In the genomic region with DNA sequence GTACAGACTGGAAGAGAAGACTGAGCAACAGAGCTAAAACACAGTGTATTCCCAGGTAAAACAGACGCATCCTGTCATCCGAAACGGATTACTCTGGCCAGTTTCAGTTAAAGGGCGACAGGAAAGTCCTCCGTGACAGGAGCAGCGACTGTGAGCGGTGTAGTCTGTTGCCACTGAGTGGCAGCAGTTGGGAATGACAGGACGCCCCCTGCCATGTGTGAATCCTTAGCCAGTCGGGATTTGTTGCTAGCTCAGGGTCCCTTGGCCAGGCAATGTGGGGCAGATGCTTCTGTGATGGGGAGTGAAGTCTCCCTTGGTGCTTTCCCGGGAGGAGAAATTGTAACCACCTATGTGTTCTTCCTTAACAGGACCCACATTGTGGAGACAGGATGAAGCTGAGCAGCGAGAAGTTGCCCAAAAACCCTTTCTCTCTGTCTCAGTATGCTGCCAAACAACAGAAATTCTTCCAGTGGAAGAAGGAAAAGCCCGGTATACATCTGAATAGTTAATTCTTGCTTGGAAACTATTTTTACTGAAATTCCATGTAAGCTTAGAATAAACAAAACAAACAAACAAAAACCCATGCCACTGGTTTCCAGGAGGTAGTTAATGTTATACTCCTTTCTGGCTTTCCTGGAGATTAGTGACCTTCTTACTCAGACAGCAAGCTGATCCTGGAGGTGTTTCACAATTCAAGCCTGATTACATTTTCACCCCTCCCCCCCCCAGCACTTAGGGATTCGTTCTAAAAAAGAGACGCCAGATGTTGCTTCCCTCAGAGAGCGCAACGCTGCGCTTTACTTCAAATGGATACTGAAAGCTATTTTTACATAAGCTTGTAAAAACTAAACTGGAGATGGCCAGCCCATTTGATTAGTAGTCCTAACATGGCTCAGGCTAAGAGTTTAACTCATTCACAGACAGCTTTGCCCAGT, we compare ENCODE assay signal across 8 mouse cellular contexts. TPM values are rescaled to one million over a fixed set of nuclear protein-coding genes. Genes with fewer than 3 reads are reported as not detected.
A peak's percentile ranks its signal among the peaks of the same experiment; 100 is the strongest.
DNase-seq lines count a peak whose midpoint lies in the region; ATAC-seq and TF ChIP-seq lines count a peak whose summit lies in the region.

No protein-coding gene starts in this region.

- peak overlapping the region; percentile 39 for H3K4me2 ChIP-seq in embryonic facial prominence, embryonic 12.5 days (replicated peaks)
- H3K4me2 ChIP-seq in midbrain, embryonic 12.5 days (replicated peaks), result peak overlapping the region; percentile 41

- no peaks in the 10 kb centered on the region for H3K27me3 ChIP-seq in embryonic facial prominence, embryonic 12.5 days
- no peaks in the 10 kb centered on the region for H3K27me3 ChIP-seq in hindbrain, embryonic 10.5 days (ENCODE audit: insufficient read depth, poor library complexity, severe bottlenecking)
- H3K27me3 ChIP-seq in midbrain, embryonic 12.5 days, result no peaks in the 10 kb centered on the region

- H3K4me3 ChIP-seq in layer of hippocampus, adult 2 months, result peak overlapping the region; percentile 38
- H3K4me3 ChIP-seq in embryonic facial prominence, embryonic 12.5 days, result no peak overlapping the region
- H3K4me3 ChIP-seq in hindbrain, embryonic 10.5 days, result peak overlapping the region; percentile 29
- no peak overlapping the region for H3K4me3 ChIP-seq in midbrain, embryonic 12.5 days

- H3K4me1 ChIP-seq in embryonic facial prominence, embryonic 12.5 days, result peaks cover 8% of the 10 kb centered on the region; the same call in 1 of the 2 replicates
- H3K4me1 ChIP-seq in hindbrain, embryonic 10.5 days (replicated peaks), result peaks cover 13% of the 10 kb centered on the region
- peaks cover 8% of the 10 kb centered on the region; the same call in 1 of the 2 replicates for H3K4me1 ChIP-seq in midbrain, embryonic 12.5 days

- intact Hi-C loops in left cerebral cortex, postnatal 4 days (cut with DNase I), result no loop called here

- 9% methylated on average over 17 of the region's 17 CpGs for WGBS in embryonic facial prominence, embryonic 12.5 days
- 24% methylated on average over 17 of the region's 17 CpGs for WGBS in hindbrain, embryonic 10.5 days
- 12% methylated on average over 17 of the region's 17 CpGs for WGBS in midbrain, embryonic 12.5 days

- no peak for DNase-seq in layer of hippocampus, adult 2 months (ENCODE audit: low spot score in 2 of 2)
- no peak for DNase-seq in layer of hippocampus, adult 11-12 months (ENCODE audit: low spot score)
- DNase-seq in hindbrain, embryonic 10.5 days (ENCODE audit: low spot score), result peak; percentile 27
- DNase-seq in left cerebral cortex, postnatal 4 days, result peak; percentile 44
- no peak for DNase-seq in c-Kit-positive CD71-positive TER-119-positive erythroid progenitor cells, embryonic 14.5 days (ENCODE audit: low spot score)
- DNase-seq in thymus, postnatal 36 days, result no peak

- no peaks in the 10 kb centered on the region for H3K9me3 ChIP-seq in embryonic facial prominence, embryonic 12.5 days
- H3K9me3 ChIP-seq in hindbrain, embryonic 10.5 days, result no peaks in the 10 kb centered on the region
- H3K9me3 ChIP-seq in midbrain, embryonic 12.5 days, result no peaks in the 10 kb centered on the region

- peak overlapping the region; percentile 24; the same call in 1 of the 2 replicates for H3K27ac ChIP-seq in layer of hippocampus, adult 2 months
- no peak overlapping the region for H3K27ac ChIP-seq in embryonic facial prominence, embryonic 12.5 days
- 0 out of 2 replicates have a peak overlapping the region, but pooled peaks have one; percentile 4 for H3K27ac ChIP-seq in hindbrain, embryonic 10.5 days
- no peak overlapping the region for H3K27ac ChIP-seq in midbrain, embryonic 12.5 days (replicated peaks)

- ATAC-seq in embryonic facial prominence, embryonic 12.5 days (ENCODE audit: insufficient number of reproducible peaks, insufficient read depth, low FRiP score, low TSS enrichment), result 0 out of 2 replicates have a peak, but pooled peaks have one; percentile 6
- 0 out of 2 replicates have a peak, but pooled peaks have one; percentile 62 for ATAC-seq in midbrain, embryonic 12.5 days (ENCODE audit: low FRiP score, low read depth)

- H3K9ac ChIP-seq in embryonic facial prominence, embryonic 12.5 days, result no peak overlapping the region; the same call in 1 of the 2 replicates
- H3K9ac ChIP-seq in midbrain, embryonic 12.5 days (replicated peaks), result no peak overlapping the region

- no peaks in the 10 kb centered on the region for H3K36me3 ChIP-seq in embryonic facial prominence, embryonic 12.5 days
- no peaks in the 10 kb centered on the region for H3K36me3 ChIP-seq in hindbrain, embryonic 10.5 days
- no peaks in the 10 kb centered on the region for H3K36me3 ChIP-seq in midbrain, embryonic 12.5 days

- peak; percentile 73 for TF ChIP-seq CTCF in layer of hippocampus, adult 2 months (conservative IDR thresholded peaks at IDR 0.05)

RNA-seq across cellular contexts. Expression of a gene that starts 5.5 kb away (rescaled TPM):
- total RNA-seq in layer of hippocampus, adult 2 months (2021), result 10 to 100 TPM in 1 of 2 experiments, 1 to 10 TPM in 1; 9.1 to 11.2 TPM
- 19.4 and 20.0 TPM in 2 replicates for polyA plus RNA-seq in embryonic facial prominence, embryonic 12.5 days (2016; fragmentation: Nextera tagmentation; extraction: Ambion mirVana)
- polyA plus RNA-seq in hindbrain, embryonic 10.5 days (2016; fragmentation: Nextera tagmentation; extraction: Ambion mirVana), result 18.6 and 19.0 TPM in 2 replicates
- 1 to 10 TPM; 5.0 to 8.0 TPM for total RNA-seq in left cerebral cortex, postnatal 4 days (2021)
- 21.9 and 26.8 TPM in 2 replicates for polyA plus RNA-seq in midbrain, embryonic 12.5 days (2016; fragmentation: Nextera tagmentation; extraction: Ambion mirVana)

RNA-seq across cellular contexts. Expression of a gene that starts 11.9 kb away (rescaled TPM):
- under 1 TPM in 1 of 2 experiments, not detected in 1; 0.29 TPM for total RNA-seq in layer of hippocampus, adult 2 months (2021)
- polyA plus RNA-seq in embryonic facial prominence, embryonic 12.5 days (2016; fragmentation: Nextera tagmentation; extraction: Ambion mirVana), result 0.29 and 0.31 TPM in 2 replicates
- polyA plus RNA-seq in hindbrain, embryonic 10.5 days (2016; fragmentation: Nextera tagmentation; extraction: Ambion mirVana), result 0.10 and 0.26 TPM in 2 replicates
- under 1 TPM; 0.32 to 0.62 TPM for total RNA-seq in left cerebral cortex, postnatal 4 days (2021)
- polyA plus RNA-seq in midbrain, embryonic 12.5 days (2016; fragmentation: Nextera tagmentation; extraction: Ambion mirVana), result 0.34 and 0.47 TPM in 2 replicates

RNA-seq across cellular contexts. Expression of a gene that starts 35.7 kb away (rescaled TPM):
- total RNA-seq in layer of hippocampus, adult 2 months (2021), result 10 to 100 TPM; 48.2 to 51.3 TPM
- 75.2 and 76.5 TPM in 2 replicates for polyA plus RNA-seq in embryonic facial prominence, embryonic 12.5 days (2016; fragmentation: Nextera tagmentation; extraction: Ambion mirVana)
- polyA plus RNA-seq in hindbrain, embryonic 10.5 days (2016; fragmentation: Nextera tagmentation; extraction: Ambion mirVana), result 49.0 and 60.8 TPM in 2 replicates
- total RNA-seq in left cerebral cortex, postnatal 4 days (2021), result 10 to 100 TPM; 38.8 to 44.1 TPM
- polyA plus RNA-seq in midbrain, embryonic 12.5 days (2016; fragmentation: Nextera tagmentation; extraction: Ambion mirVana), result 54.5 and 56.5 TPM in 2 replicates

RNA-seq across cellular contexts. Expression of a gene that starts 36.0 kb away (rescaled TPM):
- 1 to 10 TPM; 2.4 to 3.3 TPM for total RNA-seq in layer of hippocampus, adult 2 months (2021)
- polyA plus RNA-seq in embryonic facial prominence, embryonic 12.5 days (2016; fragmentation: Nextera tagmentation; extraction: Ambion mirVana), result 4.5 and 5.4 TPM in 2 replicates
- 3.8 and 4.5 TPM in 2 replicates for polyA plus RNA-seq in hindbrain, embryonic 10.5 days (2016; fragmentation: Nextera tagmentation; extraction: Ambion mirVana)
- 1 to 10 TPM; 3.1 to 3.6 TPM for total RNA-seq in left cerebral cortex, postnatal 4 days (2021)
- polyA plus RNA-seq in midbrain, embryonic 12.5 days (2016; fragmentation: Nextera tagmentation; extraction: Ambion mirVana), result 3.4 and 3.6 TPM in 2 replicates

Comparison
In these comparisons a context has a peak if more than half of its experiments do, and no peak if none do; other contexts are left out.
1. DNase-seq: peak in hindbrain, embryonic 10.5 days (single experiment) and left cerebral cortex, postnatal 4 days (single experiment); none in layer of hippocampus, adult 2 months (0 of 2), layer of hippocampus, adult 11-12 months (single experiment), c-Kit-positive CD71-positive TER-119-positive erythroid progenitor cells, embryonic 14.5 days (single experiment) and thymus, postnatal 36 days (0 of 2).
2. H3K27ac ChIP-seq: peak in layer of hippocampus, adult 2 months (single experiment) and hindbrain, embryonic 10.5 days (single experiment); none in embryonic facial prominence, embryonic 12.5 days (single experiment) and midbrain, embryonic 12.5 days (single experiment).
3. H3K4me3 ChIP-seq: peak in layer of hippocampus, adult 2 months (single experiment) and hindbrain, embryonic 10.5 days (single experiment); none in embryonic facial prominence, embryonic 12.5 days (single experiment) and midbrain, embryonic 12.5 days (single experiment).